Mouse (Mus musculus) heart, embryonic 15.5 days (tissue): ENCODE data around the gene E2f2. TPM values are rescaled to one million over a fixed set of nuclear protein-coding genes. Genes with fewer than 3 reads are reported as not detected.

ENCODE experiments used
- ATAC-seq: fragments of 200-750 bp; cut with Nextera tagmentation; replicated peaks from 2 replicates; pipeline ENCODE4 v1.8.0; 2017; ENCODE audit warnings: low read depth, moderate TSS enrichment; ENCODE audit not compliant: insufficient number of reproducible peaks, insufficient read depth, low FRiP score
- H3K27ac ChIP-seq: fragments of 300-500 bp; sonication (generic); 2 replicates; pipeline ENCODE4 v1.5.1; 2015; ENCODE audit warnings: mild to moderate bottlenecking, inconsistent platforms
- H3K27me3 ChIP-seq: fragments of 300-500 bp; sonication (generic); 2 replicates; pipeline ENCODE4 v1.6.1; 2015; ENCODE audit warnings: inconsistent platforms
- H3K36me3 ChIP-seq: fragments of 300-500 bp; sonication (generic); 2 replicates; pipeline ENCODE4 v1.6.1; 2015; ENCODE audit warnings: mild to moderate bottlenecking, inconsistent platforms
- H3K4me1 ChIP-seq: fragments of 300-500 bp; sonication (generic); replicated peaks from 2 replicates; pipeline ENCODE4 v1.6.1; 2015; ENCODE audit warnings: inconsistent platforms
- H3K4me2 ChIP-seq: fragments of 300-500 bp; sonication (generic); 2 replicates; pipeline ENCODE4 v1.6.1; 2015; ENCODE audit warnings: inconsistent platforms, mild to moderate bottlenecking, moderate library complexity
- H3K4me3 ChIP-seq: fragments of 300-500 bp; sonication (generic); 2 replicates; pipeline ENCODE4 v1.5.1; 2015; ENCODE audit warnings: mild to moderate bottlenecking, inconsistent platforms
- H3K9ac ChIP-seq: fragments of 300-500 bp; sonication (generic); 2 replicates; pipeline ENCODE4 v1.6.1; 2015; ENCODE audit warnings: mild to moderate bottlenecking, inconsistent platforms
- H3K9me3 ChIP-seq: fragments of 300-500 bp; sonication (generic); replicated peaks from 2 replicates; pipeline ENCODE4 v1.6.1; 2016; ENCODE audit warnings: inconsistent platforms
- WGBS: fragments of 180-500 bp; shearing (Covaris S2); methylation state at CpG from one replicate; pipeline ENCODE4 v1.1.7; 2015; ENCODE audit warnings: mixed read lengths; 5-methylcytosine and 5-hydroxymethylcytosine counted together
- polyA plus RNA-seq: library from polyadenylated mRNA; unstranded; fragments of >200 nt; fragmentation: Nextera tagmentation; extraction: Ambion mirVana; gene quantifications from 2 replicates; pipeline ENCODE4 v1.2.1, GENCODE M21; 2015

Gene E2f2
- polyA plus RNA-seq, 1 experiment from 2014 or later: 7.8 TPM

DNA sequence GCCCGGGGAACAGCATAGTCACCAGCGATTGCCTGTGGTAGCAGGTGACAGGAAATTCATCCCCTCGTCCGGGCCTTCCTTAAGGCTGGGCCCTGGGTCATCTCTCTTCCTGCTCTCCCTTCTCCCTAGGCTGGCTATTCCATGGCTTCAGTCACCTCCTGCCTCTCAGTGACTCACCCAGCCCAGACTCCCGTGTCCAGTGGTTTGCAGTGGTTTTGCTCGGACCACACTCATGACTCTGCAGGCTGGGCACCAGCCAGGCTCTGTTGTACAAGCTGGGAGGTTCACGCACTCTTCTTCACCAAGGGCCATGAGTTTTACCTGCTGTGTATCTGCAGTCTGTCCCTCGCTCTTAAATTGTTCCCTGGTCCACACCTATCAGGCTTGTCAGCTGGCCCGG lies 38.7 kb downstream of the E2f2 start:
- no peak overlapping the region for H3K4me2 ChIP-seq
- no peak overlapping the region for H3K4me3 ChIP-seq
- 78% methylated on average over 9 of the region's 9 CpGs for WGBS
- peaks cover 17% of the 10 kb centered on the region for H3K4me1 ChIP-seq
- no peaks in the 10 kb centered on the region for H3K27me3 ChIP-seq
- no peak overlapping the region for H3K27ac ChIP-seq
- H3K9me3 ChIP-seq: no peaks in the 10 kb centered on the region
- ATAC-seq: no peak
- no peak overlapping the region for H3K9ac ChIP-seq
- no peaks in the 10 kb centered on the region for H3K36me3 ChIP-seq

DNA sequence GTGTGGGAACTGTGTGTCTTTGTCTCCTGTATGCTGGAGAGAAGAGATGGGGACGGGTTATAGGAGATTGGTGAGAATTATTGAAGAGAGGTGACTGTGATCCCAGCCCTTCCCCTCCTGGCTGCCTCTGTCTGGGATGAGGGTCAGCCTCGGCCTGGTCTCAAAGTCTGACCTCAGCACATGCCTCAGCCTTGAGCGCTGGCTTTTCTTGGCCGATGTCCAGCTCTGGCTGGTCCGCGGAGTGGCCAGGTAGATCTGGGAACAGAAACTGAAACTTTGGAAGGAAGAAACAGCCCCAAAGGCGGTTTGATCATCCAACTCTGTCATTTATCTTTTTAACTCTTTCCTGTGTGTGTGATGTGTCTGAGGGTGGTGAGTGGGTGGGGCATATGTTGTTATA lies 41.4 kb downstream of the E2f2 start:
- Histone ChIP-seq H3K36me3 (no peaks in the 10 kb centered on the region), H3K4me3 (no peak overlapping the region), H3K9ac (no peak overlapping the region), H3K27ac (no peak overlapping the region), H3K27me3 (no peaks in the 10 kb centered on the region), H3K9me3 (no peaks in the 10 kb centered on the region), H3K4me1 (peaks cover 13% of the 10 kb centered on the region), H3K4me2 (no peak overlapping the region)
- WGBS: 42% methylated on average over 7 of the region's 7 CpGs
- no peak for ATAC-seq

DNA sequence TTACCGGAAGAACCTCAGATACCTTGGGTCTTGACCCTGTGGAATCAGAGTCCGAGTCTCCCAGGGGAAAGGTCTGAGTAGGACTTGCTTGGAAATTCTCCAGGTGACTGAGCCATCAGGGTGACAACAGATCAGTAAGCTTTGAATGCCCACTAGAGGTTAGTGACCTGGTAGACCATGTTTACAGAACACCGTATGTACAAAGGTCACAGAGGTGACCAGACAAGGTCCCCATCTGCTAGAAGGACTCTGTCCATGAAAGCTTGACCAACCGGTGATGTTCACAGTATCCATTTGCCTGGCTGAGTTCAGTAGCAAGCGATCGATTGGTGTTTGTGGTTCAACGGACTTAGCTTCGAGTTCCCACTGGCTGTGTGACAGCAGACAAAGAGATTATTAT lies 42.6 kb downstream of the E2f2 start:
- Histone ChIP-seq H3K36me3 (no peaks in the 10 kb centered on the region), H3K9ac (no peak overlapping the region), H3K9me3 (no peaks in the 10 kb centered on the region), H3K4me2 (no peak overlapping the region), H3K27ac (no peak overlapping the region), H3K27me3 (no peaks in the 10 kb centered on the region), H3K4me3 (no peak overlapping the region), H3K4me1 (peaks cover 23% of the 10 kb centered on the region)
- WGBS: 86% methylated on average over 8 of the region's 8 CpGs
- ATAC-seq: no peak

DNA sequence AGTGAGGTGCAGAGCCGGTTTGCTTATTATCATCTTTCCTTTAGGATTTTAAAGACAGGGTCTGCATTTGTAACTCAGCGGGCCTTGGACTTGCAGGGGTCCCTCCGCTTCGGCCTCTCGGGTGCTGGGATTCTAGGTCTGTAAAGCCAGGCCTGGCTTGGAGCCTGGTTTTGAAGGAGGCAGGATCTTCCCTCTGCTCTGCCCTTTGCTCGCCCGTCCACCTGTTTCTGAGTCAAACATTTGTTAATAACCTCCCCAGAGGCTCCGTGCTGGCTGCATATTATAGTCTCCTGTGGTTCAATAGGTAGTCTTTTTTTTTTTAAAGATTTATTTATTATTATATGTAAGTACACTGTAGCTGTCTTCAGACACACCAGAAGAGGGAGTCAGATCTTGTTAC lies 43.4 kb downstream of the E2f2 start:
- H3K27ac ChIP-seq: no peak overlapping the region
- H3K9me3 ChIP-seq: no peaks in the 10 kb centered on the region
- H3K27me3 ChIP-seq: no peaks in the 10 kb centered on the region
- no peak overlapping the region for H3K4me2 ChIP-seq
- H3K36me3 ChIP-seq: no peaks in the 10 kb centered on the region
- no peak overlapping the region for H3K9ac ChIP-seq
- 85% methylated on average over 8 of the region's 8 CpGs for WGBS
- H3K4me3 ChIP-seq: no peak overlapping the region
- peaks cover 30% of the 10 kb centered on the region for H3K4me1 ChIP-seq
- no peak for ATAC-seq

DNA sequence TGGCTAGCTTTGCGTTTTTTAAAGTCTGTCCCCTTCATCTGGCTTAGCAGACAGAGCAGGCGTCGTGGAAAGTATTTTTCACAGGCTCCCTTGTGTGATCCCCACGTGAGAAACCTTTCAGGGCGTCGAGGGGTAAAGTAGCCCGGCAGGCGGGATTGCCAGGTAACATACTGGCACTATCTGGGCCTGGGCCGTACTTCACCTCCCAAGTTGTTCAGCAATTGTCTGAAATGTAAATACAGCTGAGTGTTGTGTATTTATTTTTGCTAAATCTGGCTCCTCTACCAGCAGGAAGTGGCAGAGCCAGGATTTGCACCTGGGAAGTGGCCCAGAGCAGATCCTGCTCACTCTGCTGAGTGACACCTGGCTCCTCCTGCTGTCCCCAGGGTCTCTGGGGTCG lies 44.9 kb downstream of the E2f2 start:
- ATAC-seq: no peak
- WGBS: 64% methylated on average over 10 of the region's 10 CpGs
- H3K27ac ChIP-seq: no peak overlapping the region
- H3K9ac ChIP-seq: no peak overlapping the region
- peaks cover 30% of the 10 kb centered on the region for H3K4me1 ChIP-seq
- H3K36me3 ChIP-seq: no peaks in the 10 kb centered on the region
- no peaks in the 10 kb centered on the region for H3K27me3 ChIP-seq
- no peak overlapping the region for H3K4me3 ChIP-seq
- no peaks in the 10 kb centered on the region for H3K9me3 ChIP-seq
- H3K4me2 ChIP-seq: no peak overlapping the region

DNA sequence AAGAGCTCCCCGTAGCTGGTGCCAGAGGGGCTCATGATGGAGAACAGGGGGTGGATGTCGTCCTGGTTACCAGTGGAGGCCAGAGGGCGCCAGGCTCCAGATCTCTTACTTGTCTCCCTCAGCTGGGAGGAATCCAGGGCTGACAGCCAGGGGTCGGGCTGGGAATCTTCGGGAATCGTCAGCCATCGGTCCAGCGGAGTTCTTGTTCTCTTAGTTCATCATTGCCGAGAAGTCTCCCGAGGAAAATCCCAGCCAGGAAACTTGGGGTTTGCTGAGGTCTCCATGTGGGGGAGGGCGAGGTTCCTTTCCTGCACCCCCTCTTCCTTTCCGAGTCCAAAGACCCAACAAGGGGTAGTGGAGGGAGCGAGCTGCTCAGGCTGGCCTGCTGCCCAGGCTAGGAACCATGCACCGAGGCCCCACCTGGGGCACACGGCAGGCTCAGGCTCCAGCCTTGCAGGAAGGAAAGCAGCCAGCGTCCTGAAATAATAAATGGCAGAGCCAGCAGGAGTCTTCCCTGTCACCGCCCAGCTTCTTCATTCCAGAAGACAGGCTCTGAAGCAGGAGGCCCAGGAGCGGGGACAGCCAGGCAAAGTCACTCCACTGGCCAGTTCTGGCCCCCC lies 46.5 kb downstream of the E2f2 start:
- Histone ChIP-seq H3K4me1 (peaks cover 28% of the 10 kb centered on the region), H3K4me3 (peak overlapping the region; percentile 10), H3K27me3 (no peaks in the 10 kb centered on the region), H3K36me3 (no peaks in the 10 kb centered on the region), H3K27ac (peak overlapping the region; percentile 61), H3K4me2 (peak overlapping the region; percentile 59), H3K9ac (peak overlapping the region; percentile 0; the same call in 1 of the 2 replicates), H3K9me3 (no peaks in the 10 kb centered on the region)
- peak; percentile 61 for ATAC-seq
- 10% methylated on average over 18 of the region's 18 CpGs for WGBS

DNA sequence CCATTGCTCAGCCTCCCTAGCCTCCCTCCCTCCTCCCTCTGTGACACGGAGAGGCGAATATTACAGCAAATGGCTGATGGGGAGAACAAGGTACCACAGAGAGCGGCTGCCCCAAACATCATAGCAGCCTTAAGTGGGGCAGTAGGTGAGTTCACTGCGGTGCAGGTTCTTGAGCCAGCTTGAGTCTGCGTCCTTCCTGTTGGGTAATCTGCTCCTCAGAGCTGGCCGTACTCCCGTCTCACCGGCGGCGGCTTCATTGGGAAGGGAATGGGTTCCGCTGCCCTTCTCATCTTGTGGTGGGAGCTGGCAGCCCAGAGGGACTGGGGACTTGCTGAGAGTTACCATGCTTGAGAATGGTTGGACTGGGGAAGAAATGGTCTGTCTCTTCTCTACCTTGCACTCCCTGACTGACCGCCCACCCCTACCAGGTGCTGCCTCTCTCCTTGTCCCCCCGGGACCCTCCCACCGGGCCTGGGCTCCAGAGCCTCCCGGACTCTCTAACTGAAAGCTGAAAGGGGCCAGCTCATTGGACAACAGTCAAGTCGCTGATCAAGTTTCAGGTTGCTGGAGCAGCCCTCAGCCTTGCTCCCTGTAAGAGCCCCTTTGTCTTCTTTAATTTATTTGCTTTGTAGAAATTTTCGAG lies 48.1 kb downstream of the E2f2 start:
- ATAC-seq: no peak
- H3K9ac ChIP-seq: no peak overlapping the region

DNA sequence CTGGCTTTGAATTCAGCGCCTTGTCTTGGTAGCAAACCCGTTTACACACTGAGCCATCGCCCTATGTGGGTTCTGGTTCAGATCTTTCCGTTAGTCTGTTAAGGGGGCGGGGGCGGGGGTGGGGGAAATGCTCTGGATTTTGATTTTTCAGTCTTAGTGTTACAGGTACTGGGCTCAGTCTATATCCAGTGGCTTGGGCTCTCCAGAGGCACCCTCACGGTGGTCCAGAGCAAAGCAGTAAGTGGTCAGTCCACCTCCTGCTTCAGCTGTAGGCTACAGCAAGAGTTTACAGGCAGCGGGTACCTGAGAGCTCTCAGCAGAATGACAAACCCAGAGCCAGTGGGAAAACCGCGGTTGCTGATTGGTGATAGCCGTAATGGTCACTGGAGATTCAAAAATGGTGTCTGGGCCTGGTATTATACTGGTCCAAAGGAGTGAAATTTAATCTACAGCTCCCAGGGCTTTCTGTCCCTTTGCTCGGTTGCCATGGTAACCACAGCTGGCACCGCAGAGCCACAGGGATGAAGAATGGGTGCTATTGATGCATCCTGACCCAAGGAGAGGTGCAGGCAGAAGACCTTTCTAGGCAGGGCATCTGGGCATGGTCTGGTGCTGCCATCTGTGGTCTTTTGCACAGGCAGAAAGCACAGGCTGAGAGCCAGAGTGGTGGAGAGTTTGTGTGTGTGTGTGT lies 51.5 kb downstream of the E2f2 start:
- ATAC-seq: 0 out of 2 replicates have a peak, but pooled peaks have one; percentile 16
- Histone ChIP-seq H3K4me1 (peaks cover 23% of the 10 kb centered on the region), H3K4me2 (no peak overlapping the region), H3K9ac (no peak overlapping the region), H3K9me3 (no peaks in the 10 kb centered on the region), H3K27ac (no peak overlapping the region), H3K27me3 (no peaks in the 10 kb centered on the region), H3K4me3 (no peak overlapping the region), H3K36me3 (no peaks in the 10 kb centered on the region)
- 70% methylated on average over 13 of the region's 13 CpGs for WGBS

More for the DNA sequence above, 48.1 kb downstream of the E2f2 start:
- H3K27ac ChIP-seq: peak overlapping the region; percentile 2; the same call in 1 of the 2 replicates
- H3K4me1 ChIP-seq: peaks cover 26% of the 10 kb centered on the region
- H3K9me3 ChIP-seq: no peaks in the 10 kb centered on the region
- H3K27me3 ChIP-seq: no peaks in the 10 kb centered on the region
- H3K36me3 ChIP-seq: no peaks in the 10 kb centered on the region
- H3K4me3 ChIP-seq: 0 out of 2 replicates have a peak overlapping the region, but pooled peaks have one; percentile 15
- H3K4me2 ChIP-seq: peak overlapping the region; percentile 37
- WGBS: 15% methylated on average over 17 of the region's 17 CpGs

DNA sequence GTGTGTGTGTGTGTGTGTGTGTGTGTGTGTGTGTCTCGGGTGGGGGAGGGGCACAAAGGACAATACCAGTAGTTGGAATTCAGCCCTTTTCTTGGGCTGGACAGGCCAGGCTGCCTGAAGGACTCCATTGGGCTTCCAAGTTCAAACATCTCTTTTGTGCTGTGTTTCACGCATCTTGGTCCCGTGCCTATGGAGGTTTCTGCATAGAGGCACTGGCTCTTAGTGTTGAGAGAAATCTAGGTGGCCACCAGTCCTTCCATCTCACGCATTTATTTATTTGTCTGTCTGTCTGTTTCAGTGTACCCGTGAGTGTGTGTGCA lies 52.0 kb downstream of the E2f2 start:
- H3K9ac ChIP-seq: no peak overlapping the region
- no peaks in the 10 kb centered on the region for H3K27me3 ChIP-seq
- no peak overlapping the region for H3K4me3 ChIP-seq
- H3K9me3 ChIP-seq: no peaks in the 10 kb centered on the region
- ATAC-seq: no peak
- H3K27ac ChIP-seq: no peak overlapping the region
- H3K4me2 ChIP-seq: no peak overlapping the region
- H3K4me1 ChIP-seq: peaks cover 18% of the 10 kb centered on the region
- H3K36me3 ChIP-seq: no peaks in the 10 kb centered on the region
- 74% methylated on average over 5 of the region's 5 CpGs for WGBS

DNA sequence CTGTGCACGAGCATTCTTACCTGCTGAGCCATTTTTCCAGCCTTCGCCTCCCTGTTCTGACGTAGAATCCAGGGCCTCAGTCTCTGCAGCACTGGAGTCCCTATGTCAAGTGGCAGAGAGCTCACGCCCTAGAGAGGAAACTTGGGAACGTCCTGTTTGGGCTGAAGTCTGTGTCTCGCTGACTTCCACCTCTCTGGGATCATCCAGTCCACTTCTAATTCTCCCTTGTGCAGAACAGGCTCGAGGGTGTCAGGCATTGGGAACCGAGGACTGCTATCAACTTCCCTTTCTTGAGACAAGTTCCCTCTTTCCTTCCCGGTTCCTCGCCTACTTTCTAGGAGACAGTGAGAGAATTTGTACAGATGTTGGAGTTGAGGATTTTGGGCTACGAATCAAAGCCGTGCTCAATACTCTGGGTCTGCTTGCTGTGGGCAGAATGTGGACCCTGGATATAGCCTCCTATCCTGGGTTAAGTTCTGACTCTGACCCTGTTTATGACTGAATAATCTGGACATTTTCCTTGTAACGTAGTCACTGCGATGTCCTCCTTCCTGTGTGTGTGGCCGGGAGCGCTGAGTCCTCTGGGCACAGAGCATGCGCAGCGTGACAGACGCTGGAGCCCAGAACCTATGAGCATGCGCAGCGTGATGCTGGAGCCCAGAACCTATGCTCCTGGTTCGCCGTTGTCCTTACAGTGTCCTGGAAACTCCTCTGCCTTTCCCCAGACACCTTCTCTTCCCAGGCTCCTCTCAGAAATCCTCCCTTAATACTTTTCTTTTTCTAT lies 52.7 kb downstream of the E2f2 start:
- H3K4me1 ChIP-seq: peaks cover 13% of the 10 kb centered on the region
- 79% methylated on average over 23 of the region's 23 CpGs for WGBS
- no peak for ATAC-seq
- H3K9ac ChIP-seq: no peak overlapping the region
- H3K4me2 ChIP-seq: no peak overlapping the region
- H3K9me3 ChIP-seq: no peaks in the 10 kb centered on the region
- H3K36me3 ChIP-seq: no peaks in the 10 kb centered on the region
- H3K27ac ChIP-seq: no peak overlapping the region
- H3K4me3 ChIP-seq: no peak overlapping the region
- H3K27me3 ChIP-seq: no peaks in the 10 kb centered on the region

DNA sequence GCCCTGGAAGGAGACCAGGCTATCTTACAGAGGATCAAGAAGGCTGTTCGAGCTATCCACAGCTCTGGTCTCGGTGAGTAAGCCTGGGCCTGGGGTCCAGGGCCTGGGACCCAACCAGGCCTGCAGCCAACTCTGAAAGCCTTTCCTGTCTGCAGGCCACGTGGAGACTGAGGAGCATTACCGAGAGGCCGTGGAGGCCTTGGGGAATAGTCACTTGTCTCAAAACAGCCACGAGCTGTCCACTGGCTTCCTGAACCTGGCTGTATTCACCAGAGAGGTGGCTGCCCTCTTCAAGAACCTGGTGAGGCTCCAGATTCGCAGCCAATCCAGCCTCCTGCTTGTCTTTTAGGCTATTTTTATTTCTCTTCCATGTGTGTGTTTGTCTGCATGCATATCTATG lies 55.2 kb downstream of the E2f2 start:
- no peak for ATAC-seq
- Histone ChIP-seq H3K36me3 (no peaks in the 10 kb centered on the region), H3K4me1 (peaks cover 6% of the 10 kb centered on the region; the same call in 1 of the 2 replicates), H3K4me3 (no peak overlapping the region), H3K4me2 (no peak overlapping the region), H3K27me3 (no peaks in the 10 kb centered on the region), H3K9me3 (no peaks in the 10 kb centered on the region), H3K27ac (no peak overlapping the region), H3K9ac (no peak overlapping the region)
- 54% methylated on average over 7 of the region's 7 CpGs for WGBS
